Mouse (Mus musculus) urinary bladder, postnatal 14 days (tissue): ENCODE measurements at regions not wholly inside any gene's neighbourhood (a gene's known extent, or its start where the extent isn't known, plus 50 kb on each side); places are given as distances from the start of the nearest gene placed in this dataset.

Experiments
- DNase-seq: peaks from one replicate; pipeline ENCODE4 v3.0.0; 2021; ENCODE audit warnings: low spot score

DNA sequence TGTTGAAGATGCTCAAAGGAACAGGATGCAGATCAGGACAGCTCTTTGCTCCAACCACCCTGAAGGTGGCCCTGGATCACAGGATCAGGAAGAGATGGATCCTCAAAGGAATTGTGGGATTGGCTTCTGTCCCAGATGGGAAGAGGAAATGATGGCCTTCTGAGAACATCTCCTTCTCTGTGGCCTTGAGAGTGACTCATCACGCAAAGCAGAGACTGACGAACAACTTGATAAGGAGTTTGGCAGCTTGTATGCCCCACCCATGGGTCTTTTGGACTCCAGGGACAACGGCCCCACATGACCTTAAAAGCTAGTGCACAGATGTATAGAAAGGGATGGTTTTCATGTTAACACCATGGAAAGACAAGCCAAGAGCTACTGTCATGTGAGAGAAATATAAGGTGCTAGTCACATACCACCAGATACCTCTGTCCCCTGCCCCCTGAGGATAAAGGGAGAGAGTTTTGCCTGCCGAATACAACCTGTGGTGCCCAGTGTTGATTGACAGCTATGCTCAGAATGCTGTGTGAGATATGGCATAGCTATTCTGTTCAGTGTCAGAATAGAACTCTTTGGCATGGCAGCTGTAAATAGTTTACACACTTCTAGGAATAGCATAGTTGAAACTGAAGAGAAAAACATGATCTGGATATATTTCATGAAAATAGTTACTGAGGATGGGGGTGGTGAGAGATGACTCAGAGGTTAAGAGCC is 109.2 kb upstream of the S1pr3 start:
- no peak for DNase-seq

DNA sequence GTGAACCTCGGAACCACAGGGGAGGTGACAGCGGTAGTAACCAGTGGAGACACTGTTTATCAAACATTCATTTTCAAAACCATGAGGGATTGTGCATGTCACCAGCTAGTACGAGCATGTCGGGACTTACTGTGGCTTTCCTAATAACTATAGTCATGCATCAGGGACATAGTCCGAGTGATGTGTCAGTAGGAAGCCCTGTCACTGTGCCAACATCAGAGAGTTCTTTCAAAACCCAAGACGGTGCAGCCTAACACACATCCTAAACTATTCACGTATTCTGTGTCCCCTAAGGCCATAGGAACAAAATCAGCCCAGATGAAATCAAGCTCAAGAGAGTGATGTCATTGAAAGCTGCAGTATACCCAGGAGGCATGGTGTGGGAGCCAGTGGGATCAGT is 107.0 kb upstream of the S1pr3 start:
- no peak for DNase-seq

DNA sequence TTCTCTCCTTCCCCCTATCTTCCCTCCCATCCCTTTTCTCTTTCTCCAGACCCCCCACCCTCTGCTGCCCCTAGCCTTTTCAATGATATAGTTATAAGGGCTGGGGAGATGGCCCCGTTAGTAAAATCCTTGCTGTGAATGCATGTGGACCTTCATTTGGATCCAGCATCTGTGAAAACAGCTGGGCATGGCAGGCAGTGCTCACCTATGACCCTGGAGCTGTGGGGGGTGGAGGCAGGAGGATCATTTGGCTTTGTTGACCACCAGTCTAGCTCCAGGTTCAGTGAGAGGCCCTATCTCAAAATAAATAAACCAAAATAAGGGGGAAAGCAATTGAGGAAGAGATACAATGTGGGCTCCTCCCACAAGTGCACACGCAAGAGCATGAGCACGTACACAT is 105.3 kb upstream of the S1pr3 start:
- DNase-seq, result no peak

DNA sequence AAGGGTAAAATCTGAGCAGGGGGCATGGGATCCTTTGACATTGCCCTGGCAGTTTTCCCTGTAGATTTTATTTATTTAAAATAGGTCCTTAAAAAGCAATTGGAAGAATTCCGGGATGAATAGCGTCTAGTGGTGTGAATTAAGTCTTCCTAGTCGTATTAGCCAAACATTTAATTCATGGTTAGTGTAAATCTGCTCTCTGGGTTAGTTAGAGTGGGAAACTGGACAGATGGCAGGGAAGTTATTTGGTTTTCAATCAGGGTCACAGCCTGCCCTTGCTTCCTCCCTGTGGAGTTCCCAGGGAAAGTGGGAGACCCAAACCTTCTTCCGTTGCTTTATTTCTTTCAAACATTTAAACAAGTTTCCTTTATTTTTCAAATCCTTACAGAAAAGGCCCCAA is 103.8 kb upstream of the S1pr3 start:
- DNase-seq, result no peak

DNA sequence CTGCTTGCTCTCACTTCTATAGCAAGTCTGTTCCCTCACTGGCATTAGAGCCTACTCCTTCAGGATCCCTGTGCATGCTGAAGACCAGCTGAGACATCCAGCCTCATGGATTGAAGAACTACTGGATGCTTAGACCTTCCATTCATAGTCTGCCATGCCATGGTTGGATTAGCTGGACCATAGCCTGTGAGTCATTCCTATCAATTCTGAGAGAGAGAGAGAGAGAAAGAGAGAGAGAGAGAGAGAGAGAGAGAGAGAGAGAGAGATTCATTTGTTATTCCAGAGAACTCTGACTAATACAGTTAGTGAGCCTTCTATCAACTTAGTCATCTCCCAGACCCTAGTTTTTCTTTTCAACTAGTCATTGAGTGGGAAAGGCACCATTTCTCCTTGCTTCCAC is 99.0 kb upstream of the S1pr3 start:
- no peak for DNase-seq

DNA sequence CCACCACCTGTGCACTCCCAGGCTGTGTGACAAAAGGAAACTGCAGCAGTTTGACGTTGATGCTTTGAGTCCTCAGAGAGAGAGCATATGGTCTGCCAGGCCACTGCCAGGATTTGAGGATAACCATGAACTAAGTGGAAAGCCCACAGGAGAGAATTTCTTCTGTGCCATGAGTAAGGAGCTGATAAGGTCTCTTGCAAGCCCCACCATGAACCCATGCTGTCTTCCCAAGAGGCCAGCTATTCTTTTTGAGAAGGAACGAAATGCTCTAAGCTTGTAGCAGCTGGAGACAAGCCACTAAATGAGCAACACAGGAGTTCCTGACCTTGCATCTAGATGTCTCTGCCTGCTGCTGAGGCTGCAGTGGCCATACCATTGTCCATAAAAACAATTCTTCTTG is 98.4 kb upstream of the S1pr3 start:
- DNase-seq, result no peak

DNA sequence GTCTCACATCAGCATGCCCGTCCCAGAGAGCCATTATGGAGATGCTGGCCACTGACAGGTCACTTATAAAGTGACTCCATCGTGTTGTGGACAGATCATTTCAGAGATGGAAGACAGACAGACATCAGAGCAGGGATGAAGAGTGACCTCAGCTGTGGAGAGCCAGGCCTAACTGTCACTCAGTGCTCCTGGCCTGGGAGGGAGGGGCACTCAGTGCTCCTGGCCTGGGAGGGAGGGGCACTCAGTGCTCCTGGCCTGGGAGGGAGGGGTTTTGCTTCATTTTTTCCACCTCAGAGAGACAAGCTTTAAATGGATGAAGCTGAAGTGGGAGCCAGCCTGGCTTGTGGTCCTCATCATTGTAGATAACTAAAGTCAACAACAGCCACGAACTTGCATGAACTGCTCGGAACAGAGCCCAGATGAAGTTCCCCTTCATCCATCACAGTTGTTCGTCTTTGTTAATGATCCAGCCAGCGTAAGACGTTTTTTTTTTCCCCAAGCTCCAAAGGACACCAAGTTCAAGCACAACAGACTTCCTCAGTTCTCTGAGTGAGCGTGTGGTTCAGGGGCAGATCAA is 96.7 kb upstream of the S1pr3 start:
- DNase-seq, result peak; percentile 21

DNA sequence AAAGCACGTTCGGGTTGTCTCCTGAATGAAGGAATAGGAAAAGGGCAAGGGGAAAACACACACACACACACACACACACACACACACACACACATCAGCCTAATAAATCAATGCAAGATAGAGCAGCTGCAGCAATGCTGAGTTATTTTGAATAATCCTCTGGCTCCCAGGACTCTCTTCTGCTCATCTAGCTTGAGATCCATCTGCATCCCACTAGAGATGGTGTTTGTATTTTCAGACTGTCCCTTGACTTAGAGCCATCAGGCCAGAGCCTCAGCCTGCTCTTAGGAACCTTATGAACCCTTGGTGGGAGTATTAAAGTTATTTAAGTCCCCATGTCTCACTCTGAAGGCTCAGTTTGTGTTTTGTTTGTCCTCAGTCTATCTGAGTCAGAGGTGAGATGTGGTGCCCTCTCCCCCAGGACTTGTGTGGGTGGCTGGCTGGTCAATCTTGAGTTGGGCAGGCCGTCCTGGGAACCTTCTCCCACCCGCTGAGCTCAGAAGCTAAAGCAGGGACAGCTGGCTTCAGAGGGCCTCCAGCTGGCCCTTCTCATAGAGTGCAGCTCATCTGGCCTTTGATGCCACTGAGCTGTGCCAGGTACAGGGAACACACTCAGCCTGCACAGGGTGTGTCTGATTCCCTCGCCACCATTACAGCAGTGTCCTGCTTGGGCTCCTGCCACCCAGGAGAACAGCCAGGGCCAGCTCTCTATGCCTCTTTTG is 95.1 kb upstream of the S1pr3 start:
- DNase-seq, result peak; percentile 31

DNA sequence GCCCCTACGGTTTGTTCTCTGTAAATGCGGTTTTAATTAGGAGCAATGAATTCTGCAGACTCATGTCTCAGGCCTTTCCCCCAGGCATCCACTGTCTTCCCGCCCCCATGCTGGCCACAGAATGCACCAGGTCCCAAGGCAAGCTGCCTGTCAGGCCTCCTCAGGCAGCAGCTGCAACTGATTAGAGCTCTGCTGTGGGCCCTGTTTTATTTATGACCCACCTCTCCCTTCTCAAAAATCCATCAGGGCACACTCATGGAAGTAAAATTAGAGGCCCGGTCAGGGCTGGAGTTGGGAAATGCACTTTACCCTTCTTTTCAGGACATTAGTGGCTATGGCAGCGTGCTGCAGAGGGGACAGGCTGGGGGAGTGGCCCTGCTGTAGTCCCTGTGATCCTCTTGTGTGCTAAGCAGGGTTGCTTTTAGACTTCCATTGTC is 93.9 kb upstream of the S1pr3 start:
- peak; percentile 47 for DNase-seq

DNA sequence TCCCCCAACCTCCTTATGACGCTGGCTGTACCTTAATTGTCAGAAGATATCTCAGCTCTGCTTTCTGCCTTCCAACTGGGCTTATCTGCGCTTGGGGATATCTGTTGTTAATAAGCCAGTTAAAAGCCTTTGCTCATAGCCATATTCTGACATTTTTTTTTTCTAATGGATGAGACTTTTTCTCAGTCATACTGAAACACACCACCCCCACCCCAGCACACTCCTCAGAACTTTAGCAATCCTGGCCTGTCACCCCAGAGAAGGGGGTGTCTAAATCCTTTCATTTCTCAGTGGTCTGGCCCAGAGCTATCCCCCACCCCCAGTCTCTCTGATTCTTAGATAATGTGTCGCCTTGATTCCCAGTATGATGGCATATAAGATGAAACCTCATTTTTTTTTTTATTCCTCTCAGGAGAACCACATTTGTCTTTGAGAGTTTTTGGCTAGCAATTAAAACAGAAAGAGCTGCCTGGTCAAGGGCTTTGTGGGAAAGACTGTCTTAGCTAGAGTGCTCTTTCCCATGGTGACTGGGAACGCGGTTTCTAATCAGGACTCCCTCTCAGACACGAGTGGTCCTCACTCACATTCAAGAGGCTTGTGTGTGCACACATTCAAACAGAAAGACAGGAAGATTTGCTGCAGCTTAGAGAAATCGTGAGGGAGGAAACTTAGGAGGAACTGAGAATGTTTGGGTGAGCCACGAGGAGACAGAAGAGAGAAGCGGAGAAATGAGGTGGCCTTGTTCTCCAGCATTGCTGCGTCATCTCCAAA is 93.2 kb upstream of the S1pr3 start:
- DNase-seq, result no peak

DNA sequence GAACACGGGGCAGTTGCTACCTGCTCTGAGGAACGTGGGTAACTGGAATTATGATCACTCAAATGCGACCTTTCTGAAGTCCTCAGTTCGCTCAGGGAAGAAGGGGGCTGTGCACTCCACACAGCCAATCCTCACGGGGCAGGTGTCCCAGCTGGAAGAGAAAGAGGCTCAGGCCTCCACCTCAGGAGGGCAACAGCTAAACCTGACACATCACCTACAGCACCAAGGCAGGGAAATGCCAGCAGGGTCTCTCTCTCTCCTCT is 92.7 kb upstream of the S1pr3 start:
- no peak for DNase-seq

DNA sequence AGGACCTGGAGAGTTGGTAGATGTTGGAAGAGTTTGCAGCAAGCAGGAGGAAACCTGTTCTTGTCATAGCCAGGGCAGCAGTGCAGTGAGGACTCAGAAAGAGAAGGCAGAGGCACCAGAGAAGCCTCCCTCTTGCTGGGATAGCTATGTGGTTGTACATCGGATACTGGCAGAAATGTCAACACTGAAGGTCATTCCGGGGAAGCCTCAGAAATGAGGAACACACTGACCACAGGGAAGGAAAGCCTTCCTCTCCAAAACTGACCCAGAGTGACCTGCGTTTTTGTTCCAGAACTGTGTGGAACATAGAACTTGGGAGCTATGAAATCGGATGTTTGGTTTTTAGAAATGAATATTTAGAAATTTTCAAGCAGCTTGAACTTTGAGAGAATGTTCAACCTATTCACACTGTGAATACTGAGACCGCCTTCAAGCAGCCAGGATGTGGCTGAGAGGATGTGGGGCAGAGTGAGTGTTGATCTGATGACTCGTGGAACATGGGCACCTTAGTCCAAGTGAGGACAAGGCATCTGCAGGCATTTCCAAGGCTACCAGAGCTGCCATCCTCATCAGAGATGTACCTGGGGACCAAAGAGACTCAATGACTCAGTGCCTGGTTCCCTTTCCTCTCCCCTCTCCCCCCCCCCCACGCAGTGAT is 85.3 kb upstream of the S1pr3 start:
- no peak for DNase-seq

DNA sequence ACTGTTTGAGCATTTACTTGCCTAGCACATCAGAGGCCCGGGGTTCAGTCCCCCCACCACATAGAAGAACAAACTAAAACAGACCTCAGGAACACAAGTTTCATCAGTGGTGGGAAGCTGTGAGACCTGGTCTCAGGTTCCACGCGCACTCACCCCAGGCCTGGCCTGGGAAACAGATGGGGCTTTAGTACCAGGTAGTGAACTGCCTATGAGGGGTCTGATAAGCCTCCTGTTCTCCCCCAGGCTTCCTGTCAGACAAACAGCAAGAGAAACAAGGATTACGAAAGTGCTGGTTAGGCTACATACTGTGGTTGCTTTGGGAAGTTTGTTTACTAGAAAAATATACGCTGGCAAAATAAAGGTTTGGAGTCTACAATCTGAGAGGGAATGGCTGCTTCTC is 83.7 kb upstream of the S1pr3 start:
- no peak for DNase-seq

DNA sequence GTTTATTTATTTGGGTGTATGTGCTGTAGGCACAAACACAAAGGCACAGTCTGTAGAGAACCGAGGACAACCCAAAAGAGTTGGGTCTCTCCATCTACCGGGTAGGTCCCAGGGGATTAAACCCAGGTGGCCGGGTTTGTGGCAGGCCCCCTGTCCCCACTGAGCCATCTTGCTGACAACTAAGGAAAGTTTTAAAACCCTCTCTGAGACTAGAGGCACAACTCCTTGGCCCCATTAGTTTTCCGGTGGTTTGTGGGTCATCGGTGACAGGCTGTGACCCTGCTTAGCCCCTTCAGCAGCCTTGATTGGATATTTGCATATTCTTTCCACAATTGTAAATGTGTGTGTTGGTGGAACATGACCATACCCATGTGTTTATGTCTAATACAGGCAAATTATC is 83.1 kb upstream of the S1pr3 start:
- DNase-seq, result no peak

DNA sequence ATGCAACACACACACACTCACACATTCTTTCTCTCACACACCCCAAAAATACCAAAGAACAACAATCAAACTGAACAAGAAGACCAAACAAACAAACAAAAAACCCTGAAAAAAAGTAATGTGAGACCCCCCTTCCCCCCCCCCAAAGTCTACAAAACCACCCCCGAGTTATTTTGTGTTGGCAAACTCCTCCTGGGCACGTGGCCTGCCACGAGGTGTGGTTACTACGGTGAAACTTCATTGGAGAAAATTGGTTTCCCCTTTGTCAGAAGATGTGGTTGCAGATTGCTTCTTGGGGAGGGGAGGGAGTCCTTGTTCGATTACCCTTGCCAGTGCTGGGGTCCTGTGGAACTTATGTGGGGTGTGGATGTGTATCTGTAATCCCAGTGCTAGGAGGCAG is 82.3 kb upstream of the S1pr3 start:
- DNase-seq, result no peak

DNA sequence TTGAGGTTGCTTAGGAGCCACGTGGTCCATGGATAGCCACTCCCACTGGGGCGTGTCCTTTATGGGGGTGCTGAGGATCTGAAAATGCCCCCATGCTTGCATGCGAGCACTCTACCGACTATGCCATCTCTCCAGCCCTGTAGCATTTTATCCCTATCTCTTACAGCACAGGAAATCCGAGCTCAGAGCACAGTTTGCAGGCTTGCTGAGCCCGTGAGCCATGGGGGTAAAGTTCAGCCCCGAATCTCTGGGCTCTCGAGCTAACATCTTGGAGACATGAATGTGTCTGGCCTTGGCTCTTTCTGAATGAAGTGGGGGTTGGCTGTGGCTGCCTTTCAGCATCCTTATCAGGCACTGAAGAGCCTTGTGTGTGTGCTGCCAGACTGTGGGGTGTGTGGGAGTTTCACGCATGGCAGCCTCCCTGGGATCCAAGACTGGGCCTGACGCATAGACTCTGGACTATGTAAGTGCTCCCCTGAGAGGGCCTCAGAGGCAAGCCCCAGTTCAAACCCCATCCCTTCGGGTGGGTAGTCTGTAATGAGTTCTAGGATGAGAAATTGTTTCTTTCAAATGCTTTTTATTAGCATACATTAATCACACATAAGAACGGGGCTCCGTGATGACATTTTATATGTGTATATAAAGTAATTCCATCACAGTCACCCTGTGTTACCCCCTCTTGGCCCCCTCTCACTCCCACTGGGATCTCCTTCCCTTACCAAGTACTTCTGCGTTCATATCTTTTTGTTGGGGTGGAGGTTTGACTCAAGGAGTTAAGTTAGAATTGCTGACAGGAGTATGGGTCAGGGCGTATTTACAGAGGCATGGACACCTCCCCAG is 80.1 kb upstream of the S1pr3 start:
- peak; percentile 49 for DNase-seq

DNA sequence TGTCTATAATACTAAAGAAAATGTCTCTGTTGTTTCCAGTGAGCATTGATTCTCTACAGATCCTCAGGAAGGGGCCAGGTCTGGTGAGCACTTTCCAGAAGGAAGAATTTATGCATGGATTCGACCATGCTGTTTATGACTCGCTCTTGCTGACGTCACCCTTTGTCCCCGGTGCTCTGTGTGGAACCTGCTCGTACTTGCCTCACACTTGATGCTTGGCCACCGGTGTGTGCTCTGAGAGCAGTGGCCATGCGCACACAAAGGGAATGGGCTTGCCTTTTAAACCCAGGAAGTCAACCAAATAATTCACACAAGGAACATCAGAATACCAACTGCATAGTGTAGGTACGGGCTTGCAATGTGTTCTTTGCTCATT is 79.5 kb upstream of the S1pr3 start:
- DNase-seq, result peak; percentile 30

DNA sequence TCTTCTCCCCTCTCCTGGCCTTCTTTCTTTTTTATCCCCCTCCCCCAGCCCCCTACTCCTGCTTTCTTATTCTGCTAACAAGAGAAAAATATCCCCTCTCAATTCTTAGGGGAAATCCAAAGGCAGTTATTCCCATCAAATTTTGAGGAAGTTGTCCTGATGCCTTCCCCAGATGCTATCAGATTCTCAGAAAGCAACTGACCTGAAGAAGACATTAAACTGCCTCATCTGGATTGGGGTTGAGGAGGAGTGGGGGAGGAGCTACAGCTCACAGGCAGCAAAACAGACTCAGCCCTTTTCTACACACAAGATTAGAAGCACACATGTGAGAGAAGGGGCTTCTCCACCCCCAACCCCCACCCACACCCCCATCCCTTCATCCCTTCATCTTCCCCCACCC is 78.7 kb upstream of the S1pr3 start:
- no peak for DNase-seq

DNA sequence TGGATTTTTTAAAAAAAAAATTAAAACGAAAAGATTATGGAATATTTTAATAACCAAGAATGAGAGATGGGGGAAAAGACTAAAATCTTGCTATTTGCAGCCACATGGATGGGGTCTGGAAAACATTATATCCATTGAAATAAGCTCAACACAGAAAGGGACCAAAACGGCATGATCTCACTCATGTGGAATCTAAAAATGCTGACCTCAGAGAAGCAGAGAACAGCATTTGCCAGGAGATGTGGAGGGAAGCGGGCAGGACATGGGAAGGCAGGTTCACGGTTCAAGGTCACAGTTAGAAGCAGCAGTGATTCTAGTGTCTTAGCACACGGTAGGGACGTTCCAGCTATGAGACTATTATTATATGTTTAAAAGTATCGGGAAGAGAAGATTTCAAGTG is 76.2 kb upstream of the S1pr3 start:
- DNase-seq, result no peak

DNA sequence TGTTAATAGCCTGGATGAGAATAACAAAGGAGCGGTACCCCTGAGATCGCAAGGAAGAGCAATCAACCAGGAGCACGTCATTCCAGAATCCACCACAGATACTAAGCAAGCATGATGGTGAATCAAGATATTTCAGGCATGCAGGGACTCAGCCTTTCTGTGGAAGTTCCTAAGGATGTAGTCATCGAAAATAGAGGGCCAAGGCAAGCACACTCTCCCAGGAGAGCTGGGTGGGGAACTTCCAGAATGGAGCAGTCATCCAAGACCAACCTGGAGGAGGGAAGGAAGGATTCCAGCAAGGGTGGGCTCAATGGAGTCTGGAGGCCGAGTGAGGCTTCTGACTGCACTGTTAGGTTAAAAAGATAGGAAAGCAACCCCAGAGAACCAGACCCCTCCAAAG is 75.0 kb upstream of the S1pr3 start:
- no peak for DNase-seq

DNA sequence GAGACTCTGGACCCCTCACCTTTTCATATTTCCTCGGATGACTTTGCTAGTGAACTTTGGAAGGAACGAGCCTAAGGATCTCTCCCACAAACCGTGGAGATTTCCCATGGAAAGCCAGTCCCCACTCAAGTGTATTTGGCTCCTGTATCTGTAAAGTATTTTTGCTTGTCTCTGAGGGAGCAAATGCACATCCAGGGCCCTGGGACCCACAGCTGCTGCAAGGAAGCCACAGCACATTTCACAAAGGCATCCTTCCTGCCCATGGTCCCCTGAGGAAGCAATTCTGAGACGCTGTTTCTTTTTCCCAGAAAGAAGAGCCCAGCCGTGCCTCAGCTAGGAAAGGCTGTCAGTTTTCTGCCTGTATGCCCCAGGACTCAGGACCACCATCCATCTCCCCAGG is 71.7 kb upstream of the S1pr3 start:
- no peak for DNase-seq

DNA sequence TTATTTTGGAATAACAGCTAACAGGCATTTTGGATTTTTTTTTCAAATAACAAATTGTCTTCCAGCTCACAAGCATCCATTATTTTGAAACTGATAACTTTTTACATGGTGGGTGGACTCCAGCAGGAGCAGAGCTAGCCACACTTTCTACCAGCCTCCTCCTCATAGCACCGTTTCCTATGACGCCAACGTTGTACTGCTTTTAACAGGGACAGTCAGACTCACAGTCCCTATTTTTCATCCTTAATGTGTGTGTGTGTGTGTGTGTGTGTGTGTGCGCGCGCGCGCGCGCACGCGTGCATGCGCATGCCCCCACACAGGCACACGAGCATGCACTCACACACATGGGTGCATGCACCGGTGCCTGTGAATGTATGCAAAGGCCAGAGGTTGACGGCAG is 70.5 kb upstream of the S1pr3 start:
- DNase-seq, result no peak
